Mouse (Mus musculus) embryonic facial prominence, embryonic 12.5 days (tissue): ENCODE results near the gene Glo1. TPM values are rescaled to one million over a fixed set of nuclear protein-coding genes. Genes with fewer than 3 reads are reported as not detected.

ENCODE experiments used
- ATAC-seq: fragments of 200-750 bp; cut with Nextera tagmentation; 2 replicates; pipeline ENCODE4 v1.8.0; 2017; ENCODE audit not compliant: insufficient number of reproducible peaks, insufficient read depth, low FRiP score, low TSS enrichment
- H3K27ac ChIP-seq: fragments of 300-500 bp; sonication (generic); 2 replicates; pipeline ENCODE4 v1.5.1; 2016; ENCODE audit warnings: mild to moderate bottlenecking
- H3K27me3 ChIP-seq: fragments of 300-500 bp; sonication (generic); 2 replicates; pipeline ENCODE4 v1.6.1; 2016; ENCODE audit warnings: mild to moderate bottlenecking, moderate library complexity
- H3K36me3 ChIP-seq: fragments of 300-500 bp; sonication (generic); 2 replicates; pipeline ENCODE4 v1.6.1; 2016; ENCODE audit warnings: mild to moderate bottlenecking
- H3K4me1 ChIP-seq: fragments of 300-500 bp; sonication (generic); 2 replicates; pipeline ENCODE4 v1.6.1; 2016
- H3K4me2 ChIP-seq: fragments of 300-500 bp; sonication (generic); replicated peaks from 2 replicates; pipeline ENCODE4 v1.6.1; 2016; ENCODE audit warnings: mild to moderate bottlenecking, moderate library complexity
- H3K4me3 ChIP-seq: fragments of 300-500 bp; sonication (generic); 2 replicates; pipeline ENCODE4 v1.5.1; 2016; ENCODE audit warnings: mild to moderate bottlenecking
- H3K9ac ChIP-seq: fragments of 300-500 bp; sonication (generic); 2 replicates; pipeline ENCODE4 v1.6.1; 2016; ENCODE audit warnings: mild to moderate bottlenecking, moderate library complexity
- H3K9me3 ChIP-seq: fragments of 300-500 bp; sonication (generic); 2 replicates; pipeline ENCODE4 v1.6.1; 2016; ENCODE audit warnings: mild to moderate bottlenecking, moderate library complexity
- WGBS: fragments of 180-500 bp; shearing (Covaris S2); methylation state at CpG from one replicate; pipeline ENCODE4 v1.1.7; 2016; 5-methylcytosine and 5-hydroxymethylcytosine counted together
- polyA plus RNA-seq: library from polyadenylated mRNA; unstranded; fragments of >200 nt; fragmentation: Nextera tagmentation; extraction: Ambion mirVana; gene quantifications from 2 replicates; pipeline ENCODE4 v1.2.1, GENCODE M21; 2016

Glo1 gene
- polyA plus RNA-seq, 1 experiment from 2014 or later, result 218 TPM

DNA sequence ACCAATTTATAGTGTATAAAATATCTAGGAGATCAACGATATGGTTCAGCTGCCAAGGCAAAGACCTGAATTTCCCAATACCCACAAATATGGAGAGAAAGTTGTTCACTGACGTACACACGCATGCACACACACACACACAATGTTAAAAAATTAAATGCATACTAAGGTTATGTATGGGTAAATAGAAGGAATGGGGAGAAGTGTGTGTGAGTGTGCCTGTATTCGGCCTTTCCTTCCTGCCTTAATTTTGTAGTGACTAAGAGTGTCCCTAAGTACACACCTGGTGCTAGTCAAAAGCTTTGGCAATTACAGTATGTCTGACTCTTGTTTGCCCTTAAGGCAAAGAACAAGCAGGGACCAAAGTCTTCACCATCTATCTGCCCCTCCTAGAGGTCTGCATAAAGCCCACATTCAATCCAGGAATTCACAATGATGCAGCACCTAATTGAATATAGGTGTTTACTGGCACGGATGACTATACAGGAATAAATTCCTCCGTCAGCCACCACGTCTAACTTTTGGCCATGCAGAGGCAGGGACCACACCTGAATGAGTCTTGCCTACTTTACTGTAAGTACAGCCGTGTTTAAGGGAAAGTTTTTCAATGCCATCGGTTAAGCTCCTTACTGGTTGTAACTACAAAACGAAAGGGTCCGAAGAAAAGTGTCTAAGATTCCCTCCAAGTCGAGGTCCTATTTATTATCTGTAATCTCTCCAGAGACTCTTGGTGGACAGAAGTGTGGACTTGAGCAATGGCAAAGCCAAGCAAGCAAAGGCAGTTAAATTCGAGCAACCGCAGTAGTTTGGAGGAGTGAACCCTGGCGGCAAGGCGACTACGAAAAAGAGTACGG, 15.2 kb downstream of the Glo1 start:
- no peak for ATAC-seq
- 24% methylated on average over 18 of the region's 18 CpGs for WGBS
- H3K9me3 ChIP-seq, result no peaks in the 10 kb centered on the region

DNA sequence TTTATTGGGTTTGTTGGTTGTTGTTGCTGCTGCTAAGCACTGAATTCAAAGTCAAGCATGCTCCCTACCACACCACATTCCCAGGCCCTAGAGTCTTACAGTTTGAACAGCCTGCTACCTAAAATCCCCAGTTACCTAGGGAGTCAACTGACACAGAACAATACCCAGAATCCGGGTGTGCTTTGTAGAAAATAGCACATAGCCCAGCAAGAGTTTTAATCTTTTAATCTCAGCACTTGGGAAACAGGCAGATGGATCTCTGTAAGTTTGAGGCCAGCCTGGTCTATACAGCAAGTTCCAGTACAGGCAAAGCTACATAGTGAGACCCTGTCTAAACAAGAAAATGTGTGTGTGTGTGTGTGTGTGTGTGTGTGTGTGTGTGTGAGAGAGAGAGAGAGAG, 15.9 kb downstream of the Glo1 start:
- H3K4me2 ChIP-seq, result peak overlapping the region; percentile 58

More for the DNA sequence above, 15.2 kb downstream of the Glo1 start:
- no peaks in the 10 kb centered on the region for H3K36me3 ChIP-seq
- H3K4me2 ChIP-seq, result peak overlapping the region; percentile 58
- peaks cover 26% of the 10 kb centered on the region for H3K4me1 ChIP-seq
- peak overlapping the region; percentile 75 for H3K9ac ChIP-seq
- H3K27ac ChIP-seq, result peak overlapping the region; percentile 86
- H3K27me3 ChIP-seq, result no peaks in the 10 kb centered on the region
- H3K4me3 ChIP-seq, result peak overlapping the region; percentile 73

DNA sequence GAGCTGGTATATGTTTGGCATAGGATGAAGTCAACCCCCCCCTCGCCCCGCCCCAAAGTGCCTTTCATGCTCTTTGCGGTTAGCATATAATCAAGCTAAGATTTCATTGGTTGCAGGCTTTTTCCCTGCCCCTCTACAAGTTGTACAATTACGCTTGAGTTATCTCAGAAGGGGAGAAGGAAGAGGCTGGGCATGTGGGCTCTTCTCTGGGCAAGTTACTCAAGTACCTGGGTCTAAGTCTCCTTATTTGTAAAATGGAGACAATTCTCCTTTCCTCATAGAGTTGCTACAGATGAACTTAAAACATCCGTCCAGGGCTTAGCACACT, 16.7 kb downstream of the Glo1 start:
- Histone ChIP-seq H3K4me2 (no peak overlapping the region), H3K9ac (no peak overlapping the region), H3K4me3 (no peak overlapping the region), H3K4me1 (peaks cover 26% of the 10 kb centered on the region), H3K27me3 (no peaks in the 10 kb centered on the region), H3K27ac (no peak overlapping the region), H3K36me3 (no peaks in the 10 kb centered on the region), H3K9me3 (no peaks in the 10 kb centered on the region)
- ATAC-seq, result no peak
- 94% methylated on average over 5 of the region's 5 CpGs for WGBS

More for the DNA sequence above, 15.9 kb downstream of the Glo1 start:
- H3K27ac ChIP-seq, result no peak overlapping the region
- H3K9me3 ChIP-seq, result no peaks in the 10 kb centered on the region
- WGBS, result 81% methylated on average over 1 of the region's 1 CpGs
- no peaks in the 10 kb centered on the region for H3K27me3 ChIP-seq
- H3K4me3 ChIP-seq, result 0 out of 2 replicates have a peak overlapping the region, but pooled peaks have one; percentile 73
- ATAC-seq, result no peak
- peaks cover 26% of the 10 kb centered on the region for H3K4me1 ChIP-seq
- no peaks in the 10 kb centered on the region for H3K36me3 ChIP-seq
- H3K9ac ChIP-seq, result no peak overlapping the region

DNA sequence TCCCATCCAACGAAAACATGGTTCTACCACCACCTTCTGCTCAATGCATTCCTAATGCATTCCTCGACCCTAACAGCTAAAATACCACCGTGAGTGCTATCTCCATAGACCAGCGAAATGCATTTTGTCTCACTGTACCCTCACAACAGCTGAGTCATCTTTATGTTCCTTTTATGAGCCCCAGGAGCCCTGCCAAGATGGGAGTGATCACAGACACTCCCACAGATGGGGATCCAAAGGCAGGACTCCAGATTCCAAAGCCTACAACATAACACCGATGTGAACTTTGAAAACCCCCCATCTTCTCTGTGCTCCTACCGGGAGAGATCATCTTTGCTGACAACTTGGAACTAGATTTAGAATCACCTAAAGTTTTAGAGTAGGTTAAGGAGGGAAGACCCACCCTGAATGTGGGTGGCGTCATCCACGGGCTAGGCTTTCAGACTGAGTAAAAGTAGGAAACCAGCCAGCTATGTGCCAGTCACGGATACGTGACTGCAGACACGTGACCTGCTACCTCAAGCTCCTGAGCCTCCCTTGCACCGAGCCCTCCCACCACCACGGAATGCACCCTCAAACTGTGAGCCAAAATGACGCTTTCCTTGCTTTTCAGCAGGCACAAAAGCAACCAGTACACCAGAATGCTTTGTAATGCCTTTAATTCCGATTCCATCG, 17.2 kb downstream of the Glo1 start:
- WGBS, result 92% methylated on average over 16 of the region's 16 CpGs
- Histone ChIP-seq H3K4me2 (no peak overlapping the region), H3K9me3 (no peaks in the 10 kb centered on the region), H3K36me3 (no peaks in the 10 kb centered on the region), H3K9ac (no peak overlapping the region), H3K4me3 (no peak overlapping the region), H3K27ac (no peak overlapping the region), H3K27me3 (no peaks in the 10 kb centered on the region), H3K4me1 (peaks cover 26% of the 10 kb centered on the region)
- no peak for ATAC-seq

DNA sequence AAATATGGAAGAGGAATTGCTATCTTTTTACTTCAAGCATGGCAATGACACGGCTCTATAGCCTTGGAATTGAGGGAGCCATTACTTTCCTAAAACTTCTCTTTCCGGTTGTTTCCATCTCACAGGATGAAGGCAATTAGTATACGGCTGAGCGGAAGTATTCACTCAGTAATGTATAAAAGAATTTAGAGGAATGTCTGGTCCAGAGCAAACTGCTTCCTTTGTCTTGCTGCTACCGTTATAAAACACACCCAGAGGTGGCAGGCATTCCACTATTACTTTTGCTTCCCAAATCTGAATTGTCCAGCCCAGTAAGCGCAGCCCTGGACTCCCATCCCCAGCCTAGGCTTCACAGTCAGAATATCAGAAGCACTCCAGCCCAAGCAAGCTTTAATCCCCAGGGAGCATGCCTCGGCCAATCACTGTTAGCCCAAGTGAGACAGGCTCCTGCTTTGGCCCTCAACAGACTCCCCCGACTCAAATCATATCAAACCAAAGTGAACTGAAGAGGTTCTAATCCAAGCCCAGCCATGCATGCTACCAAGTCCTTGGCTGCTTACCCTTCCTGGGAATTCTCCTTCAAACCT, 18.7 kb downstream of the Glo1 start:
- WGBS, result 50% methylated on average over 8 of the region's 8 CpGs
- H3K4me1 ChIP-seq, result peaks cover 26% of the 10 kb centered on the region

DNA sequence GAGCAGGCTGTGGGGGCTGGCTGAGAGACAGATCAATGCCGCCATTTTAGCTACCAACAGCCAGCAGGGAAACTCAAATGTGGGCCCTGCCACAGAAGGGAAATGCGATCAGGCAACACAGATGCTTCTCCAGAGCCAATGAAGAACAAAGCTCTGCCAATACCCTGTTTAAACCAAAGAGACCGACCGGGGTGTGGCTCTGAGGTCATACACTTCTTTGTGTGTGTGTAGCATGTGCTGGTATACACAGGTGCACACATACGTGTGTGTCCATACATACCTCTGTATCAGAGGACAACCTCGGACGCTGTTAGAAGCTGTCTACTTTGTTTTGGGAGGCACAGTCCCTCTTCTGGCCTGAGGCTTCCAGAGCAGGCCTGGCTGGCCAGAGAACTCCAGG, 19.3 kb downstream of the Glo1 start:
- peaks cover 11% of the 10 kb centered on the region for H3K36me3 ChIP-seq
- ATAC-seq, result no peak
- H3K27ac ChIP-seq, result 0 out of 2 replicates have a peak overlapping the region, but pooled peaks have one; percentile 23
- H3K4me1 ChIP-seq, result peaks cover 26% of the 10 kb centered on the region
- no peaks in the 10 kb centered on the region for H3K9me3 ChIP-seq
- no peak overlapping the region for H3K4me2 ChIP-seq
- no peaks in the 10 kb centered on the region for H3K27me3 ChIP-seq
- no peak overlapping the region for H3K9ac ChIP-seq
- 84% methylated on average over 7 of the region's 7 CpGs for WGBS
- no peak overlapping the region for H3K4me3 ChIP-seq

More for the DNA sequence above, 18.7 kb downstream of the Glo1 start:
- Histone ChIP-seq H3K36me3 (peaks cover 4% of the 10 kb centered on the region), H3K27me3 (no peaks in the 10 kb centered on the region), H3K9me3 (no peaks in the 10 kb centered on the region), H3K9ac (no peak overlapping the region), H3K27ac (0 out of 2 replicates have a peak overlapping the region, but pooled peaks have one; percentile 23), H3K4me3 (no peak overlapping the region), H3K4me2 (no peak overlapping the region)
- no peak for ATAC-seq

DNA sequence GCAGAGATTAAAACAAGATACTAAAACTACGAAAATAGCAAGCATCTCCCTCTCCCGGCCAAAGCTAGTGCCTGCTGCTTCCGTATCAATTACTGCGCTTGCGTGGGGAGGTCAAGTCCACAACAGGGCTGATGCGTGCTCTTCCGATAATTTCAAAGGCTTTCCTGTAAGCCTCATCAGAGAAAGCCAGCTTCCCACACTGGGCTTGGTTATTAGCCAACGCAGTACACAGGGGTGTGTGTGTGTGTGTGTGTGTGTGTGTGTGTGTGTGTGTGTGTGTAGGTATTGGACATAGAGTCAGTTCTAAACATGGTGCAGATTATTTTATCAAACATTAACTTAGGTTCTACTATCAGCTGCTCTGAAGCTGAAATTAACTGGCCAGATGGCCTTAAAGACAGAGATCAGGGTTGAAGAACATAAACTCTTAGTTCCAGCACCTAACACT, 20.0 kb downstream of the Glo1 start:
- H3K27ac ChIP-seq, result no peak overlapping the region
- no peaks in the 10 kb centered on the region for H3K9me3 ChIP-seq
- ATAC-seq, result no peak
- H3K4me2 ChIP-seq, result no peak overlapping the region
- H3K9ac ChIP-seq, result no peak overlapping the region
- H3K4me1 ChIP-seq, result peaks cover 26% of the 10 kb centered on the region
- H3K4me3 ChIP-seq, result no peak overlapping the region
- peaks cover 18% of the 10 kb centered on the region for H3K36me3 ChIP-seq
- 90% methylated on average over 8 of the region's 8 CpGs for WGBS
- H3K27me3 ChIP-seq, result no peaks in the 10 kb centered on the region

DNA sequence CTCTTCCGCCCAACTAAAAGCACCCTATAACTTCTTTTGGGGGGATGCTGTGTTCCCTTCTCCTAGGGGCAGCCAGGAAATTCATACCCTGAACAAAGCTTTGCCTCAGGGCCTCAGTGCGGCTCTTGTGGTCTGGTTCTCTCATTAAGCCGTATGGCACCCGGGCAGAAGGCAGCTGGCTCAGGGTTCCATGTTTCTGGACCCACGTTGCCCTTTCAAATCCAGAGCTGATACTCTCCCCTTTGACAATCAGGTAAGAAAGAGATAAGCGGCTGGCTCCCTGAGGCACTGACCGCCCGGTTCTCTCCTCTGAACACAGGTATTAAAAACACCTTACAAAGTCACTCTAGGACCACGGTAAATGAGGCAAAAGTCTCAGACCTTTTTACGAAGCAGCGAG, 20.5 kb downstream of the Glo1 start:
- no peak overlapping the region for H3K4me3 ChIP-seq
- H3K9ac ChIP-seq, result no peak overlapping the region
- peaks cover 21% of the 10 kb centered on the region for H3K36me3 ChIP-seq
- 85% methylated on average over 11 of the region's 11 CpGs for WGBS
- peaks cover 22% of the 10 kb centered on the region for H3K4me1 ChIP-seq
- ATAC-seq, result no peak
- H3K4me2 ChIP-seq, result no peak overlapping the region
- H3K9me3 ChIP-seq, result no peaks in the 10 kb centered on the region
- H3K27ac ChIP-seq, result no peak overlapping the region
- no peaks in the 10 kb centered on the region for H3K27me3 ChIP-seq

DNA sequence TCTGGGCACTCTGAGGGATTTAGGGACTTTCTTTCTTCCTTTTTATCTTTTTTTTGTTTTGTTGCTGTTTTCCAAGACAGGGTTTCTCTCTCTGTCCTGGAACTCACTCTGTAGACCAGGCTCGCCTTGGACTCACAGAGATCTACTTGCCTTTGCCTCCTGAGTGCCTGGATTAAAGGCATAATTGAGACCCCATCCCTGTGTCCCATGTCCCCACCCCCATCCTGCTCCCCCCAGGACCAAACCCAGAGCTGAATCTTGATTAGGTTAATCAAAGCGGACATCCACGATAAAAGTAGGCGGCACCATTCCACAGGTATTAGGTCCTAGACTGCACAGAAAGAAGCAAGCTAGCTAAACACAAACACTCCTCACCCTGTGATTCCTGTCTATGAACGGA, 21.7 kb downstream of the Glo1 start:
- Histone ChIP-seq H3K4me1 (peaks cover 16% of the 10 kb centered on the region; the same call in 1 of the 2 replicates), H3K9me3 (no peaks in the 10 kb centered on the region), H3K4me2 (no peak overlapping the region), H3K4me3 (no peak overlapping the region), H3K27me3 (no peaks in the 10 kb centered on the region), H3K9ac (no peak overlapping the region), H3K36me3 (peaks cover 32% of the 10 kb centered on the region), H3K27ac (no peak overlapping the region)
- 84% methylated on average over 5 of the region's 5 CpGs for WGBS
- ATAC-seq, result no peak

DNA sequence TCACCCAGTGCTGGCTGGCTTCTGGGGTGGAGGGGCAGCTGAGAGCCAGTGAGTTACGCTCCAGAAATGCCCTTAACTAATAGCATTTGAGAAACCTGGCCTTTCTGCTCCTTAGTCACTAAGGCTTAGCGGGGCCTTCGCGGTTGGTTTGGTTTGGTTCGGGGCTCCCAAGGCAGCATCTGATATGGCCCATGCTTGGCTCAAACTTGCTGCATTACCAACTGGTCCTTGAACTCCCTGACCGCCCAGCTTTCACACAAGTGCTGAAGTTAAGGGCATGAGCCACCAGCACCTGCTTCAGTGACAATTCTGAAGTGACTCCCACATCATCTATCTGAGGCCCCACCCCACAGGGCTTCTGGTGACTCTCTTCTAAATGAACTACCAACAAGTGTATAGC, 22.4 kb downstream of the Glo1 start:
- Histone ChIP-seq H3K4me1 (peaks cover 12% of the 10 kb centered on the region; the same call in 1 of the 2 replicates), H3K27ac (no peak overlapping the region), H3K4me2 (no peak overlapping the region), H3K27me3 (no peaks in the 10 kb centered on the region), H3K9me3 (no peaks in the 10 kb centered on the region), H3K9ac (no peak overlapping the region), H3K36me3 (peaks cover 36% of the 10 kb centered on the region), H3K4me3 (no peak overlapping the region)
- WGBS, result 92% methylated on average over 6 of the region's 6 CpGs
- ATAC-seq, result no peak

DNA sequence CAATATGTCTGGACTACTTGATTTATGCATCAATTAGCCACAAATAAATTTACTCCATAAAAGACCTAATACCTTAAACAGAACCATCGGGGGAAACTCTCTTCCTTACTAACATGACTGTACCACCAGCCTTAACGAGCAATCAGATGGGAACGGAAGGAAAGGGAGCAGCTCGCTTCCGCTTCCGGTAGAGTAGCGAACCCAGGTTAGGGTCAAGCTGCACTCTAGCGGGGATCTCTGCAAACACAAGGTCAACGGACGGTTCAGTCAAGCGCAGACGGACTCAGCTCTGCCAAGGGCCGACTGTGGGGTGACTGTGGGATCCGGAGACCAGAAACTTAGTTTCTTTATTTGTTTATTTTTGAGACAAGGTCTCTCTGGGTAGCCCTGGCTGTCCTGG, 24.5 kb downstream of the Glo1 start:
- ATAC-seq, result no peak
- Histone ChIP-seq H3K4me3 (no peak overlapping the region), H3K4me2 (no peak overlapping the region), H3K9ac (no peak overlapping the region), H3K4me1 (0 out of 2 replicates have a peak, but pooled peaks cover under 1% of the 10 kb centered on the region), H3K36me3 (peaks cover 54% of the 10 kb centered on the region), H3K27me3 (no peaks in the 10 kb centered on the region), H3K27ac (no peak overlapping the region), H3K9me3 (no peaks in the 10 kb centered on the region)
- WGBS, result 92% methylated on average over 14 of the region's 14 CpGs
